Mouse (Mus musculus) inflammation-experienced regulatory T-cells, adult 6 months (primary cell): ENCODE data around the gene Dohh. TPM values are rescaled to one million over a fixed set of nuclear protein-coding genes. Genes with fewer than 3 reads are reported as not detected.

Experiments used
- ATAC-seq: one replicate; pipeline ENCODE4 v1.8.0; 2017
- polyA plus RNA-seq, 3 experiments: library from polyadenylated mRNA; unstranded; fragments of 100-300 nt; shearing (Covaris generic); gene quantifications; one replicate each; pipeline ENCODE4 v1.2.1; 2017

Dohh gene
- 10 to 100 TPM in 2 of 3 experiments, 1 to 10 TPM in 1; 9.2 to 17.9 (median 10.9) TPM for polyA plus RNA-seq

DNA sequence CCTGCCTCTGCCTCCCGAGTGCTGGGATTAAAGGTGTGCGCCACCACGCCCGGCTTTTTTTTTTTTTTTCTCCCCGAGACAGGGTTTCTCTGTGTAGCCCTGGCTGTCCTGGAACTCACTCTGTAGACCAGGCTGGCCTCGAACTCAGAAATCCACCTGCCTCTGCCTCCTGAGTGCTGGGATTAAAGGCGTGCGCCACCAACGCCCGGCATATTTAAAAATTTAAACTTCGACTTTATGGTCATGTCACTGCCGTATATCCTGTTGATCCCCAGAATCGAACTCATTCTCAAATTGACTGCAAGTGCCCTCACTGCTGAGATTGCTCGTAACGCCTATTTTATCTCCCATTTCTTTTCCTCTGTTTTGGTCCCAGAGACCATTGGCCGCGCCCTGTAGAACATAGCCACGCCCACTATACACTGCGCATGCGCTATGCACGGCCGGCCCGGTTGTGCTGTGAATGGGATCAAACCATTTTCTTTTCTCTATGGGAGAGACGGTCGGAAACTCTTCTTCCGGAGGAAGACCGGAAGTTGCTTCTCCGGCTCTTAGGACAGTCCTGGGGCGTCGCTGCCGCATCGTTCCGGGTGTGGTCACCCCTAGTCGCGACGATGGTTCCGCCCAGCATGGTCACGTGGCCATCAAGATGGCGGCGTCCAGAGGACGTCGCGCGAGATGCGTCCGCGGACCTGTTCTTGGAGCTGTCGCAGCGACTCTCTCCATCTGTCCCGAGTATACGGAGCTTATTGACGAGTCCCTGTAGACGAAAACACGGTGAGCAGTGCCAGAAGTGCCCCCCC, at the start of gene Dohh, which contains the start of gene Gm48551:
Dohh (plus strand) TSS at position 627 of the 803 bp plus-strand sequence.
Gm48551 (plus strand) TSS at position 665 of the 803 bp plus-strand sequence.
- ATAC-seq: peak; percentile 94

DNA sequence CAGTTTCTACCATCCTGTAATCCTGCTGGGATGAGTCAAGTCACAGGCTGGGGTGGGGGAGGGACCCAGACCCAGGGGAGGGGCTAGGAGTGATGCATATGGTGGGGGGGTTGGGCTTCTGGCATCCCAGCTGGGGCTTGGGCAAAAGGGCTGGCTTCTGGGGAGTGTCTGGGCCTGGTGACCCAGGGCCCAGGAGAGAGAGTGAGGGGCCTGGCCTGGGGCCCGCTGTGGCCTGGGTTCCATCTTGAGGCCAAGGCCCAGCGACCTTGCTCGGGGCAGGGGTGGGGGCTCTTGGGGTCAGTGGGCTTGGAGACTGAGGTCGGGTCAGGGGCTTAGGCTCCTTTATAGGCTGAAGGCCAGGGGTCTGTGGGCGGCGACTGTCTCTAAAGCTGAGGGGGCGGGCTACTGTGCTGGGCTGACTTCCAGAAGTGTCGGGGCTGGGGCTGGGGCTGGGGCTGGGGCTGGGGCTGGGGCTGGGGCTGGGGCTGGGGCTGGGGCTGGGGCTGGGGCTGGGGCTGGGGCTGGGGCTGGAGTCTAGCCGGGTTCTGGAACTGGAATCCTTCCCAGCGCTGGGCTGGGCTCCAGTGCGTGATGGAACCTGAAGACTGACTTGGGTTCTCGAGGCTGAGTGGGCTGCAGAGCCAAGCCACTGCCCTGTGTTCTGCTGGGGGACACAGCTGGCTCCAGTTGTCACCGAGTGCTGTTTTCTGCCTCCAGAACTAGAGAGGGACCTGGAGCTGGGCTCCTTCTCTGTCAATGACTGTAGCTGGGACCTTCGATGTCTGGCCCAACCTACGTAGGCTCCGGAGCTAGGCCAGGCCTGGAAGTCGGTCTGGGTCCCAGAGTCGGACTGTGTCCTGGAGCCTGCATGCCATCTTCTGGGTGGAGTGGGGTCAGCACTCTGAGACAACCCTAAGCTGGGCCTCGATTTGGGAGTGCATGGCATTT, 48.6 kb upstream of the Dohh start:
- no peak for ATAC-seq

GRCm38 (mm10) chr10:81336558-81336957, 47.7 kb upstream of the Dohh start:
- ATAC-seq: no peak

DNA sequence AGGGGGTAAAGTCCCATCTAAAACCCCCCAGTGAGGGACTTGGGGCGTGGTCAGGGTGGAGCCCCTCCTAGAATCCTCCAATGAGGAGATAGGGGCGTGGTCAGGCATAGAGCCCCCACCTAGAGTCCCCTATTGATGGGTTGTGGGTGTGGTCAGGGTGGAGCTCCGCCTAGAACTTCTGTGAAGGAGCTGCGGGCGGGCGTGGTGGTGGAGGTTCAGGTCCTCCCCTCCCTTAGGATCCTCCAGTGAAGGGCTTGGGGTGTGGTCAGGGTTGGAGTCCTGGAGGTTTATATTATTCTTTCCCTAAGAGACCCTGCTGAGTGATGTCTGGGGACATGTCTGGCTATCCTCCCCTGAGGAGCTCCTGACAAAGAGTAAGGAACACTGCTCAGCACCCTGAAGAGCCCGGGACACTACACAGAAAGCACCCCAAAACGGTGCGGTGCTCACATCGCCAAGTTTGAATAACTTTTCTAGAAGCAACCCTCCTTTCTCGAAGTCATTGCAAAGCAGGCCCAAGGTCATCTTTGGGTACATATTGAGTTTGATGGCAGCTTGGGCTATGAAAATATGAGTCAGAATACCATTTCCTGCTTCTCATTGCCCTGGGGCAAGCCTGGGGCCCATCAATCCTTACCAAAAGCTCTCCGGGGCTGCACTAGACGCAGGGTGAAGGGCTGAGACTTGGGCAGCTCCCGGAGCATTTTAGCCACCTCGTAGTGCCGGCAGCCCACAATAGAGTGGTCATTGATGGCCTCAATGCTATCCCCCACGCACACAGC, 43.5 kb upstream of the Dohh start:
- no peak for ATAC-seq

DNA sequence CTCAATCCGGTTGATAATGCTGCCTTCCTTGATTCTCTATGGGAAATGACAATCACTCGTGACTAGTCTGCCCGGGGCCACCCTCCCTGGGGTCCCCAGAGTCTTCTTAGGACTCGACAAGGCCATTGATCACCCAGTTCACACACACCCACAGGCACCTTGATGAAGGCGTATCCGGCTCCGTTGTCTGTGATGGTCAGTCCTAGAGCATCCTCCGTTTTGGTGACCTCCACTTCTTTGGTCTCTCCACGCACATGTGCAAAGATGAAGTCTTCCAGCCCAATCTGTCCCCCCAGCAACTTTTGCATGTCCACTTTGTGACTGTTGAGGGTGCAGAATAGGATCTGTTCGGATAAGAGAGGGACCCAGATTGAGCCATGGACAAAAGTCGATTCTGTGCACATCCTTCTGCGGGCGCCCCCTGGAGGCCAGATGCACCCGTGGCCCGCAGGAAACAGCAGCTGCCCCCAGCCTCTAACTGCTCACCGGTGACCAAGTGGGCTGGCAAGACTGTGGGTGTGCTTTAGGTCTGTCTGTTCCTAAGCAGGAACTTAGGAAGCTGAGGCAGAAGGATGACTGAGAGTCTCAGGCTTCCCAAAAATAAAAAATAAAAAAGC, 42.8 kb upstream of the Dohh start:
- peak; percentile 49 for ATAC-seq

GRCm38 (mm10) chr10:81342686-81343505, 41.3 kb upstream of the Dohh start, which contains the start of gene Gipc3:
Gipc3 (minus strand) TSS chr10:81343266.
- ATAC-seq: peak; percentile 33

DNA sequence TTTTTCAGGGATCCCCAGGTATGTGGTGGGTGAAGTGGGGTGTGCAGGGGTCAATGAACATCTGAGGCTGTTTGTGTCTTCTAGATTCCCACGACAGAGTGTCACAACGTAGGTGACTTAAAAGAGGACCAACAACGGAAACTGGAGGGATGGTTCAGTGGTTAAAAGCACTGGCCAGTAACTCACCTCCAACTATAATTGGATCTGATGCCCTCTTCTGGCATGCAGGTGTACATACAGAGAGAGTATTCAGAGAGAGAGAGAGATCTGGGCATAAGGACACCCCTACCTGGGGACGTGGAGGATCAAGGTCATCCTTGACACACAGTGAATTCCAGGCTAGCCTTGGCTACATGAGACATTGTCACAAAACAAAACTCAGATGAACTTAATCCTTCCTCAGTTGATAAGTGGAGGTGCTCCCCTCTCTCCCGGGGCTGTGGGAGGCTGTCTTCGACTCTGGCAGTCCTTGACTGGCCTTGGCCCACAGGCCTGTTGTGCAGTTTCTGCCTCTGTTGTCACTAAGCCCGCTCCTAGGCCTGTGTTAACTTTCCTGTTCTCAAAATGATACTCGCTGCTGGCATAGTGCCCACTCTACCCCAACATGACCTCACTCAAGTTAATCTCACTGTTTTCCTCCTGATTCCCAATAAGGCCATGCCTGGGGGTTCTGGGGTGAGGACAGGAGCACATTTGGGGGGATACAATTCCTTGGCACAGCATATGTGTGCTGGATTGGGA, 39.6 kb upstream of the Dohh start:
- peak; percentile 41 for ATAC-seq

DNA sequence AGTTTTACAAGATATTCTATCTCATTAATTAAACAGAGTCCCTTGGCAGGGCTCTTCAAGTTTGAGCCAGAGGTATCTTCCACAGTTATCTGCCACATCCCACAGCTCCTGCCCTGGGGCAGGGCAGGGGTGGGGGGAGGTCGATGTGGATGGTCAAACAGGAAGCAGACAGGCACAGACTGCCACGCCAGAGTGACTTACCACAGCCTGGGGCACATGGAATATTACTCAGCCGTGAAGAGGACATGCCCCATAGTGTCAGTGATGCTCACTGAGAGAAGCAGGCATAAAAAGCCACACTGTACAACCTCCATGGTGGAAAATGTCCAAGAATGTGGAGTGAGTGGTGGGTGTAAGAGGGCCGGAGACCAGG, 39.1 kb upstream of the Dohh start:
- no peak for ATAC-seq

DNA sequence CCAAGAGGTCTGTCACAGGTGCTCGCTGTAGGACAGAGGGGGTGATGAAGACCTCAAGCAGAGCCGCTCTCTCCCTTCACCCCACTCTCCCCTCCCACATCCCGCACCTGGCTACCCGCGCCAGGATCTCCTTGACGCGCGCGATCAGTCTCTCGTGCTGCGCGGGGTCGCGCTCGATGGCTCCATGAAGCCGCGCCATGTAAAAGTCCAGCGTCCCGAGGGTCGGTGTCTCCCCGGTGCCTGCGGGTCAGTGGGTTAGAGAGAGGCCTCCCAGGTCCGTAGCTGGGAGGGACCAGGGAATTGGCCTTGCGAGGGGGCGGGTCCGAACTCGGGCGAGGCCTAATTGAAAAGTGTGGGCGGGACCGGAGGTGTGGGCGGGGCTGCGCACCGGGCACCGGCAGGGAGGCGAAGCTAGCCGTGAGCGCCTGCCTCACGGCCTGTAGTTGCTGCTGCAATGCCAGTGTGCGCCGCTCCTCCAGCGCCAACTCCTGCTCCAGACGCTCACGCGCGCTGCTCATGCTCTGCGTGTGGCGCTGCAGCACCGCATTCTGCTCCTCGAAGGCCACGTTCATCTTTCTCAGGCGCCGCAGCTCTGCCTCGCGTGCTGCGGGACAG, 37.7 kb upstream of the Dohh start:
- no peak for ATAC-seq

- no peak for ATAC-seq
These were observed 35.1 kb upstream of the Dohh start for GRCm38 (mm10) chr10:81349146-81349545.

DNA sequence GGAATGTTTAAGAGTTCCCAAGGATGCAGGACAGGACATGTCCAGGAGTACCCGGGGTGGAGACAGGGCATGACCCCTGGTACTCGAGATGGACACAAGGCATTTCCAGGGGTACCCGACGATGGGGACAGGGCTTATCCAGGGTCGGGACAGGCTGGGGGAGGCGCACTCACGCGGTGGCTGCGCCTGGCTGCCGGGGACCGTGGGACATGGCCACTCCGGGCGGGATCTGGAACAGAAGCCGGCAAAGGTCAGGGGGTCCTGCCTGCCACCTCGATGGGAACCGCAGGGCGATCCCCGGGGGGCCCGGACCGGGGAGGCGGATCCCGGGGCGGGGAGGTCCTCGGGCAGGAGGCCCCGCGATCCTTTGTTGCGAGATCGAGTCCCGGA, 34.3 kb upstream of the Dohh start:
- no peak for ATAC-seq

DNA sequence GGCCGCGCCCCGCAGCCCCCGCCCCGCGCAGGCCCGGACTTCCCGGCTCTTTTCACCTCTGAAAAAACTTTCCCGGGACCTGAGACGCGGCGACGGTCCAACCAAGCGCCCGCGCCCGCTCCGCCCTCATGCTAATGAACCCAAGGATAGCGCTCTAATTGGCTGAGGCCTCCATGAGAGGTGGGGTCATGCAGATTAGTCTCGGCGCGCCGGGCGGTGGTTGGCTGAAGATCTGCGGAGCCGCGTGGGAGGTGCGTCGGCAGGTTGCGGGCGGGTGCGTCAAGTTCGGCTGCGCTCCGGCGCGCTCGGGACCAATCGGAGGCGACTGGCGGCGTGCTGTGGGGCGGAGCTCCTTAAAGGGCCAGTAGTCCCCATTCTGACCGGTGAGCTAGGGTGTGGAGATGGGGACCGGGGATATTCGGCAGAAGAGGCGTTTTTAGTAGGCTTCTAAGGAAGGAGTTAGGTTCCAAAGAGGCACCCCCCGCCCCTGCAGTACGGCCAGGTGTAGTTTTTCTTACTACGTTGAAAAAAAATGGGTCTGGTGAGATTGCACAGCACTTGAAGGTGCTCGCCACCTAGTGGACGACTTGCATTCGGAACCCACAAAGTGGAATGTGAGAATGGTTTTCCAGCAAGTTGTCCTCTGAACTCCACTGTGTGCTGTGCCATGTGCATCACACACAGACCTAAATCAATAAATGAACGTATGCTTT, 33.7 kb upstream of the Dohh start, which contains the start of gene Hmg20b:
Hmg20b (minus strand) TSS at position 130 of the 713 bp plus-strand sequence.
- peak; percentile 96 for ATAC-seq

GRCm38 (mm10) chr10:81351678-81352291, 32.4 kb upstream of the Dohh start:
- ATAC-seq: no peak

DNA sequence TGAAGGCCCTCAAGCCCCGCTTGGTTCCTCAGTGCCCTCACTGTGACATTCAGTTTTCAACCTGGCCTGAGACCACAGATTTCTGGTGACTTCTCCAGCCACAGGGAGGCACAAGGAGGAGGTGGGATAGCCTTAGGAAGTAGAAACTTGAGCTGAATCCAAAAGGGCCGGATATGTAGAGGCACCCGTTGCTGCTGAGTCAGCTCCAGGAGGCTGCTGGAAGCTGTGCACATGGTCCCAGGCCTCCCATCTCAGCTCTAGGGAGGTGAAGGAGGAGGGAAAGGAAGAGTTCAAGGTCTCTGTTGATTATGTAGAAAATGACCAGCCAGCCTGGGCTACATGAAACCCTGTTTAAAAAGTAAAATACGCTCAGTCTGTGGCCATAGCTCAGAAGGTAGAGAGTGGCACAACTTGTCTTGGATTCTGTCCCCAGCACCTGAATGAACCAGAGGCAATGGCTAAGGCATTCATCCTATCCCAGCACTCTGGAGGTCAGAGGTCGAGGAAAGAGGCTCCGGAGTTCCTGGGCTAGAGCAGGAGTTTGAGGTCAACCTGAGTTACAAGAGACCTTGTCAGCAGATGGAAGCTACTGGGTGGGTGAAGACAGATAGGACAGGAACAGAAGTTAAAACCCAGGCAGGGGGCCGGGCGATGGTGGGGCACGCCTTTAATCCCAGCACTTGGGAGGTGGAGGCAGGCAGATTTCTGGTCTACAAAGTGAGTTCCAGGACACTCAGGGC, 29.3 kb upstream of the Dohh start:
- no peak for ATAC-seq

- ATAC-seq: no peak
These were observed 28.7 kb upstream of the Dohh start for GRCm38 (mm10) chr10:81355533-81355932.

GRCm38 (mm10) chr10:81356352-81356990, 27.8 kb upstream of the Dohh start:
- no peak for ATAC-seq
